Mouse (Mus musculus): ENCODE measurements around the gene Stac. TPM values are rescaled to one million over a fixed set of nuclear protein-coding genes. Genes with fewer than 3 reads are reported as not detected.

Stac gene
- total RNA-seq, 4 experiments from 2014 or later, result 3.1 to 4.0 (median 3.6) TPM

DNA sequence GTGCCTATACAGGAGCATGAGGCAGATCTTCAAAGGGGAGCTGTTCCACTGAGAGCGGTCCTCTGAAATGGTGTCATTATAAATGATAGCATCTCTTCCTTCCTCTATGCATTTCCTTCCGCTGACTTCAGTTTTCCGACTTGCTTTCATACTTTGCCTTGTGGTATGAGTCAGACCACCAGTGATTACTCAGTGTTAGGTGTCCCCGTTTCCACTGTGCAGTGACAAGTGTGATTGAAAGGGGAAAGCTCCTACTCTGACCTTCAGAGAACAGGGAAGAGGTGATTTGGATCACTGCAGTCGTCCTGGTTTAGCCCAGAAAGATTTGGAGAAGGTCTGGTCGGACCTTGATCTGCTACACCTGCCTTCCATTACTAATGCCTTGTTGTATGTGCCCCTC lies 81.4 kb downstream of the Stac start:
- DNase-seq (ENCODE audit: low spot score in 2 of 2), result no peak

DNA sequence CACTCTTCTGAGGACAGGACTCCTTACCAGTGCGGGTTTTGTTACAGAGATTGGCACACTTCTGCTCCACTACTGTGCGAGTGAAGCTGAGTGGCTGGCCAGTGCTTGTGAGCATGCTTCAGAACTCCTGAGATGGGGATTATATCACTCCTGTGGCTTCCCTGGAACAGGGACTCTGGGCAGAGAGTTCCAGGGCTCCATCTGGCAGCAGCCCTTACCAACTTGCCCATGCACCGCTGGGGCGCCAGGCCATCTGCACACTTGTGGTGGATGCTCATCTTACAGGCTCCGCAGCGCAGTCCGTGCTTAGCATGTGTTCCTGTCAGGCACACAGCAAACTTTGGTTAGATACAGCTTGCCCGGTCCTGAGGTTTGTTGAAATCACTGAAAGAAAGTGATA lies 83.5 kb downstream of the Stac start:
- no peak for DNase-seq (ENCODE audit: low spot score in 2 of 2)

DNA sequence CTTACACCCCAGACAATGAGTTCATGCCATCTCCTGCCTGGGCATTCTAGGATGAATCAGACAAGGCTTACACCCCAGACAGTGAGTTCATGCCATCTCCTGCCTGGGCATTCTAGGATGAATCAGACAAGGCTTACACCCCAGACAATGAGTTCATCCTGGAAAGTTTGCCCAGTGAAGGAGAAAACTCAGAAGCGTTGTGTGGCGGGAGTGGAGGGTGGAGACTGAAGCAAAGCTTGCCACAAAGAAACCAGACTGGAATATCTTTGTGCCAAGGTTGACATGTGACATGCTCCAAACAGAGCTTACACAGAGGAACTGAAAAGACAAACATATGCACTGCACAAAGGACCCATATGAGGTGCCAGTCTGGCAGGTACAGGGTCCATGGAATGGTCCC lies 102.6 kb downstream of the Stac start:
- DNase-seq (ENCODE audit: low spot score in 2 of 2), result no peak

DNA sequence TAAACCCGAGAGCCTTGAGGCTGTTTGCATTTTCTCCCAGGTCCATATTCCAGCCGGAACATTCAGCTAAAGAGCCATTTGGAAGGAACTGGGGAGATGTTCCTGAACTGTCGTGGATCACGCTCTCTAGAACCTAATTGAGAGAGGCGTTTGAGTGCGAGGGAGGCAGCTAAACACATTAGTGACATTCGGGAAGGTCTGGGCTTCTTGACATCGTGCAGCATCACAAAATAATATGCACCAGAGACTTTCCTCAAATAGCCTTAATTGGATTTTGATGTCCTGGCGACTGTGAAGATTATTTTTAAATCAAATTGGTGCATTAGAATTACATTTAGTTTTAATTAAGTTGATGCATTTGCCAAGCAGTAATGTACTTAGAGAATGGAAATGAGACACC lies 111.4 kb downstream of the Stac start:
- DNase-seq (ENCODE audit: low spot score in 2 of 2), result no peak

DNA sequence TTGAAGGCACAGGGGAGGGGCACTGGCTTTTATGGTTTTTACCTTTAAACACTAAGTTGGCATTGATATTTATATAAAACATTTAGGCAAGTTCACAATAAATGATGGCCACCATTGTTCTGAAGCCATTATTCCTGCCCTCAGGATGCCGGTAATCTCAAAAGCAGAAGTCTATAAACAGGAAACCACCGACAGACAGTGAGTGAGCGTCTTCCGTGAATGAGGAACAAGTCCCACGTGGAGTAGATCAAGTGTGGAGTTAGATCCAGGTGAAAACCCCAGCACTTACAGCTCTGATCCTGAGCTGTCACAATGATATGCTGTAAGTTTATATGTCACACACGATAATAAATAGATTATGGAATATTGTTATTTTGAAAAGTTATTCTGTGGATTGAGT lies 112.7 kb downstream of the Stac start:
- DNase-seq (ENCODE audit: low spot score in 2 of 2), result no peak

DNA sequence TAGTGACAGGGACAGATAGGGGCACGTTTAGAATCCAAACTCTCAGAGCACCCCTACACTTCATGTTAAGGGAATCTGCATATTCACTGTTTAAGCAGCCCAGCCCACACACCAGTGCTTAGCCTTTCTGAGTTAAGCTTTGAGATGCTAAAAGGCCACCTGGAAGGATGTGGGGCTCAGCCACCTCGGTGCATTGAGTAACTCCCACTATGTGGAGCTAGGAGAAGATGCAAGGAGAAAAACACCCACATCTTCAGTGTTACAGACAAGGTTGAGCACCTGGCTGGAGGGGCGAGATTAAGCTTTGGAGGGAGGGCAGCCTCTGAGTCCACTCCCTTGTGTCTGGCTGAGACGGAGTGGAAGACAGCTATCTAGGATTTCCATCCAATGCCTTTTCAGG lies 114.3 kb downstream of the Stac start:
- no peak for DNase-seq (ENCODE audit: low spot score in 2 of 2)

DNA sequence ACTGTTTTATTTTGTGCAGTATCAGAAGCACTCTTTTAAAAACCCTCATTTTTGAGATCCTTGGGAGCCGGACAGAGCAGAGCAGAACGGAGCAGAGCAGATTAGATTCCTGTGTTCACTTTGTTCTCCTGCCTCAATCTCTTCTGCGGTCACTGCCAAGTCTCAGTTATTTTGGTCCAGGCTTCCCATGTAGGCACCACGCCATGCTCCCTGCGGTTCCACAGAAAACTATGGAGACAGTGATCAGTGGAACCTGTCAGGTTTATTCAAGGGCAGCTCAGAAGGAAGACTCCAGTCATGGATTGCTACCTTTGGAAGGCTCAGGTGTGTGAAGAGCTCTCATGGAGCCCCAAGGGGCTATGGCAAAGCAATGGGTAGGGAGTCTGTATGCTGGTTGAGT lies 116.3 kb downstream of the Stac start:
- DNase-seq (ENCODE audit: low spot score in 2 of 2), result no peak

DNA sequence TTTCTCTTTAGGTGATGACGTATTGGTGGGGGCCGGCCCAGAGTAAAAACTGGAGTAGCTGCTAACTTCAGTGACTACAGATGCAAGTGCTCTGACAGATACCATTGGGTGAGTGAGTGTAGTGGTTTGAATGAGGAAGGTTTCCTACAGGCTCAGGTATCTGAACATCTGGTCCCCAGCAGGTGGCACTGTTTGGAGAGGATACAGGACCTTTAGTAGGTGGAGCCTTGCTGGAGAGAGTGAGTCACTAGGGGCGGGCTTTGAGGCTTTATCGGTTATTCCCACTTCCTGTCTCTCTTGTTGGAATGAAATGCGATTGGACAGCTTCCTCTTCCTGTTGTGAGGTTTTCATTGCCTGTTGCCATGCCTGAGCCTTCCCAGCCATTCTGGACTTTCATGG lies 118.5 kb downstream of the Stac start:
- DNase-seq (ENCODE audit: low spot score in 2 of 2), result no peak

DNA sequence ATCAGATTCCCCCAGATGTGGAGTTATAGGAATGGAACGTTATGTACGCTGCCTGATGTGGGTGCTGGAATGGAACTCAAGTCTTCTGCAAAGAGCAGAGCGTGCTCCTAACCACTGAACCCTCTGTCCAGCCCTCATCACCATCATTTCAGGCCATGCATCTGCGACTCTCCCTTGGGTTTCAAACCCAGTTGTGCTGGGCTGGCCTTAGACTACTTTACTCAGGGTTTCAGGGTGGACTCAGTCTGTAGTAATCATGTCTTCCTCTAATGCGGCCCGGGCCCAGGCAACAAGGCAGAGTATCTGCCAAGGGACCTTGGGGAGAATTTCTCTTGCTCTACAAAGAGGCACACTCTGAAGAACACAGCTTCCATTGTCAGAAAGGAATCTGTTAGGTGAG lies 126.0 kb downstream of the Stac start:
- no peak for DNase-seq (ENCODE audit: low spot score in 2 of 2)

DNA sequence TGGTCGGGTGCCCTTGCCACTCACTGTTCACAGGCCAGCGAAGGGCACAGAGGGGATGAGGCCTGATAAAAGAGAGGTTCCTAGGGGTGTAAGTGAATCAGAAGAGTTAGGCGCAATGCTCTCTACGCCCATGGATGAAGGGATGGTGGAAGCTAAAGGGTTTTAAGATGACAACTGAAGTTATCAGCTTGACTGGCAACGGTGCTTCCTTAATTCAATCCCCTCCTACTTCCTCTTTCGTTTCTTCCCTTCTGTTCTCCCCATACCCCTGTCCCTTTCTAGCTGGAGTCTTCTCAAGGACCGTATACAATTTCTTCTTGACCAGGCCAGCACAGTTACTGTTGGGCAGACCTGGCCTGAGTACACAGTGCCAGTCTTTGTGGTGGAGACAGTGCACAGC lies 126.9 kb downstream of the Stac start:
- DNase-seq (ENCODE audit: low spot score in 2 of 2), result no peak

DNA sequence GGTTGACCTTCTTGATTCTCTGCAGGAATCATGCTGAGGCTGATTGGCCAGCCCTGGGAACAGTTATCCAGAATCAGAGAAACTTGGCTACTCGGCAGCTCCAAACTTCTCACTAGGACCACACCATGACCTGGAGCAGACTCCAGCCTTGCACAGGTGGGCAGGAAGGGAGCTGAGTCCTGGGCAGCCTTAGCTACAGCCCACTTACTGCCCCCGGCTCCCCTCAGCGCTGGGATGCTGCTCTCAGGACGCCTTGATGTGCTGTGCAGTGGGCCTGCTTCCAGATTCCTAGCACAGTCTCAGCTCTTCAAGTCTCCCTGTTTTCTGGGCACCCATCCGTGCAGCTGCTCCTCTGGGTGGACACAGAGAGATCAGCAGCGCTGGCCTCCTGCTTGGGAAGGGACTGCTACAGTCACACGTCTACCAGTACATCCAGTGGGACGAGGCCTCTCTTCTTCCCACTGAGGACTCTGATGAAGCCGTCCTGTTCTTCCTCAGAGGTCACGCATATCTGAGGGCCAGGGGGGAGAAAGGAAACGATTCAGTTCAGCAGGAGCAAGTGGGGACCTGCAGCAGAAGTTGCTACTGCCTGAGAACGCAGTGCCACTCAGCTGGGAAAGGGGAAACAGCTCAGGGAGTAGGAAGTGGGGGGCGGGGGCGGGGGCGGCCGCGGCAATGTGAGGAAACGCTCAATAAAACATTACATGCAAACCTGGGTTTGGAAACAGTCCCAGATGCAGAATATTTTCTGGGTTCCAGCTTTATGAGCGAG lies 127.7 kb downstream of the Stac start:
- no peak for DNase-seq (ENCODE audit: low spot score in 2 of 2)

DNA sequence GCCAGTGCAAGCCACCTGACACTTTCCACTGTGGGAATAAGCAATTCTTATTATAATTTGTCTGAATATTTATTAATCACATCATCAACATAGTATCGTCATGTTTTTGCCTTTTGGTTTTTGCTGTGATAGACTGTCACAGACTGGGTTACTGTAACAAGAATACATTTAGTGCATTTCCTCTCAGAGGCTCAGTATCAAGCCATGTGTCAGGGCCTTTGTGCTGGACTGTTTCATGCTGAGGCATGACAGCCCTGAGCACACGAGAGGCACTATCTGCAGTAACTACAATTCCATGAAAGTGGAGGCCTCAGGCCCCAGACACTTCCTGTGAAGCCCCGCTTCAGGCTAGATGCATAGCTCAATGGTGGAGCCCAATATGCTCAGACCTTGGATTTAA lies 133.4 kb downstream of the Stac start:
- DNase-seq (ENCODE audit: low spot score in 2 of 2), result no peak

DNA sequence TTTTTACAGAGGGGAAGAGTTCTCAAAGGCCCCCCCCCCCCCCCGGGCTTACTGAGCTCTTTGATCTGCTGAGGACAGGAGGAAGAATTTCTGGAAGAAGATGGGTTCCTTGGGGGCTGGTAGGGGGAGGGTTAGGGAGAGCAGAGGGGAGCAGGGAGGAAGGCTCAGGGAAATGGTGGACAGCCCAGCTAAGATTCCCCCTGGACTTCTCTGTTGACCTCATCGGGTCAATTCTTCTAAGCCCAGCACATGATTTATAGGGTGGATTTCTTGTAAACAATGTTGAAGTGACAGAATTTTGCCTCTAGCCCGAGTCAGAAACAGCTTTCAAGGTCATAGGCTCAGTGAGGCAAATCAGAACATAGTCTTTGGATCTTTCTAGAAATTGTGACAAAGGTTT lies 137.3 kb downstream of the Stac start:
- no peak for DNase-seq (ENCODE audit: low spot score in 2 of 2)

DNA sequence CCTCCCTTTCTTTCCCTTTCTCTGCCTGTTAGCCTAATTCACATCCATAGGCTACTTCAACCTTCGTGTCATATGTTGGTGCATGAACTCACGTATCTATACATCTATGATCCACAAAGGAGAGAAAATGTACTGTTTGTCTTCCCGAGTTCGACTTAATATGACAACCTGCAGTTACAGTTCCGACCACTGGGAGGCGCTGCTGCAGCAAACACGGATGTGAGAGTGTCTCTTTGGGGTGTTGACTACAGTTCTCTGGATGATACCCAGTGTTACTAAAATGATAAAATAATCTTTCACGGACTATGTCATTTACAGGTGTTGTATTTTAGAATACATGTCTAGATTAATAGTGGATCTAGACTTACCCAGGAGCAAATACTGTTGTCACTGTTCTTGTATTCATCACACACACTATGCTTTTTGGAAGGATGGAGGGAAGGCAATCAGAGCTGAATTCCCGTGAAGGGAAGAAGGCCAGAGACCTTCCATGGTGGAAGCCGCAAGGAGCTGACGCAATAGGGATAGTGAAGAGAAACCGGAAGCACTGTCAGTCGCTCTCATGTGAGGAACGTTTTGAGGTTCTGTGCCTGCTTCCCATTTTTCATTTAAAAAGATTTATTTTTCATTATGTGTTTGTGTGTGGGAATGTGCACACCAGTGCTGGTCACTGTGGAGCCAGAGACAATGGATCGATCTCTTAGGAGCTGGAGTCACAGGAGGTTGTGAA lies 138.5 kb downstream of the Stac start:
- DNase-seq (ENCODE audit: low spot score in 2 of 2), result no peak

DNA sequence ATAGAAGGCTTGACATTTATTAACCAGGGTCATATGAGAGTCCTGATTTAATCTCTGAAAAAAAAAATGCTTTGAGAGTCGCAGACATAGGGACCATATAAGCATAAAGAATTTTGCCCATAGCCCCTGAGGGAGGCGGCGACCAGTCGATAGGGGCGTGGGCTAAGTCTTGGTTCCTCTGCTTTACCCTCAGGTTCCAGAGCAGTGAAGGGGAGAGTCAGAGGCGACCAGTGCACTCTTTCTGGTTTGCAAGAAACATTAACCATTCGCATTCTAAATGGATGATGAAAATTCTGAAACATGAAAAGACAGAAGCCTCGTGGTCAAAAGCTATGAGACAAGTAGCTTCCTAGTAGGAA lies 139.2 kb downstream of the Stac start:
- no peak for DNase-seq (ENCODE audit: low spot score in 2 of 2)

DNA sequence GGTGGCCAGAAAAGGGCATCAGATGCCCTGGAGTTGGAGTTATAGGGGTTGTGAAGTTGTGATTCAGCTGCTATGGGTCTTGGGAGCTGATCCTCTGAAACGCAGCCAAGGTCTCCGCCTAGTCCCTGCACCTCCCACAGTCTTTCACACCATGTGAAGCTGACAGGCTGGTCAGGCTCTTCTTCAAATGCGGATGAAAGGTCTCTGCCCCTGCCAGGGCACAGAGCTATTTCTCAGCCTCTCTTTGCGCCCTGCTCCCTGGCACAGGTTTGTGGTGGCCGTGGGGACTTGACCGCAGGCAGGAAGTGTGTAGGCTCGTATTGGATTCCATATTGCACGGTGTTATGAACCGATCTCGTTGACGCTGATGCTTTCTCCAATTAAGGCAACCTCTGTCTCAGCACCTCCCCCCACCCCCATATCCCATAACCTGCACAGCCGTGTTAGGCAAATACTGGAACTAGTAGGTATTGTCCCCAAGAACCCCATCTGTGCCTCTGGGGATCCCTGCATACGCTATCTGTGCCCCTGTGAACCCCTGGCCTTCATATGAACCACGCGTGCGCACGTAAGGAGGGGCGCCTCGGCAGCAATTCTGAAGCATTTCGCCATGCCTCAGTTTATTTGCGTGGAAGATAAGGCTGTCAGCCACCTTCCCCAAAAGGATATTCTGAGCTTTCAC lies 139.7 kb downstream of the Stac start:
- DNase-seq (ENCODE audit: low spot score in 2 of 2), result no peak

DNA sequence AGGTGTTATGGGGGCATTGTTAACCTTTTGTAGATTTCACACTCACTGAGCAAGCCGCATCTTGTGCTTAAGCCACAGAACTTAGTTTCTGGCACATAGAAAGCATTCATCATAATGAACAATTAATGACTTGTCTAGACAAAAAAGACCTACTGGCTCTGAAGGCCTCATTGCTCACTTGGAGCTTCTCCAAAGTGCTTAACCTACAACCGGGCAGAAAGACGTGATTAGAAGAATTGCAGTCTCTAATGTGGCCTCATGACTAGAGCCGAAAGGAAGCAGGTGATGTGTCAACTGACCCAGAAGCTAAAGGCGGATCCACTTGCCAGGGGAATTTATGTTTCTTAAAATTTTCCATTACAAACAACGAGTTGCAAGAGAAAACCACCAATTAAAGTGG lies 147.5 kb downstream of the Stac start:
- DNase-seq (ENCODE audit: low spot score in 2 of 2), result no peak

DNA sequence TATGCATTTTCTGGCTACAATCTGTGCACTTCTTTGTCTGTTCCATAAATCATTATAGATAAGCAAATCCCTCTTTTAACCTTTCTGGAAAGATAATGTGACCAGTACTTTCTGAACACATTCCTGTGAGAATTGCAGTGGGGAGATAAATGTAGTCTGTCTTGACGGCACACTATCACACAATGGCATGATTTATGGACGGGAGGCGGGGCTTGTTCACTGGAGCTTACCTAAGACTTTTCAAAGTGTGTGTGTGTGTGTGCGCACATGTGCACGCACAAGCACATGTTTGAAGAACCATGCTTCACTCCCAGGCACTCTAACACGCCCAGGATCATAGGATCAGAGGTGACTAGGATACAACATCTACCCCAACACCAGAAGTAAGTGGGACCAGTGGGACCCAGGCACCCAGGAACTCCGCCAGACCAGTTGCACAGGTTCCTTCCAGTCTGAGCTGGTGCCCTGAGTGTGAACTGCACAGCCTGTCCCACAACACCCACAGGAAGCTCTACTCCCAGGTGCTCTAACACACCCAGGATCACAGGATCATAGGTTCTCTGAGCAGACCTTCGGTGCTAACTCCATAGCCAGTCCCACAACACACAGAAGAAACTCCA lies 154.6 kb downstream of the Stac start:
- DNase-seq (ENCODE audit: low spot score in 2 of 2), result no peak

DNA sequence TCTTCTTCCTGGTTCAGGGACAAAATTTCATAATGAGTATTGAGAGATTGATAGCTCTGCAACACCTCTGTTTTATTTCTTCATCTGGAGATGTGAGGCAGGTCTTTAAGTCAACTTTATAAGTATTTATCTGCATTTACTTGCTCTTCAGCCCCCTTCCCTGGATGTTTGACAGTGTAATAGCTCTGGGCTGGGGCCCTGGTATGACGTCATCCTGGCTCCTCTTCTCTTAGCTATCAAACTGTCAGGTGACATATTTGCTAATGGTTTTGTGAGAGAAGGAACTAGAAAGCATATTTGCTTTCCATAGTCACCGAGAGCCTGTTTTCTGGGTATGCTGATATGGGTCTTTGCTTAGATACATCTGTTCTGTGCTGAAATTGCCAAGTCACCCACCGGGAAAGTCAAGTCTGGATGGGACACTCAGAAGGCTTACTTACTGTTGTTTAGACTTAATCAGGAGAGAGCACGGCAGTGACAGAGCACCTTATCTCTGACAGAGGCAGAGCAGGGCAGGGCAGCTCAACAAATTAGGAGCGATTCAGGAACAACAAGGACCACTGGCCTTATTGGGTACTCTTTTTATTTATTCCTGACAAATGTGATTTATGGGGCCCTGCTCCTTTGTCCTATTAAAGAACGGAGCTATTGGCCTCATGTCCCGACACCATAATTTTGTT lies 155.3 kb downstream of the Stac start:
- no peak for DNase-seq (ENCODE audit: low spot score in 2 of 2)

DNA sequence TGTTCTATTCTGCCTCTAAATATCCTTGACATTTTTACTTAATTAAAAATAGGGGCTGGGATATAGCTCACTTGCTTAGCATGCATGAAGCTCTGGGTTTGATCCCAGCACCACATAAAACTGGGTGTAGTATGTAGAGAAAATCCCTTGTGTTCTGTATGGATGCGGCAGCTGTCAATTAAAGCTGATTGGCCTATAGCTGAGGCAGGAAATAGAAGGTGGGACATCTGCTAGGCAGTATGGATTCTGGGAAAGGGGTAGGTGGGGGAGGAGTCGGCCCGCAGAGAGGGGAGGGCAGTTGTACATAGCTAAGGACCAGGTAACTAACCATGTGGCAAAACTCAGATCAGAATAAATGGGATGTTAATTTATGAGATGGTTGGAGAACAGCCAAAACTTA lies 166.3 kb downstream of the Stac start:
- DNase-seq (ENCODE audit: low spot score in 2 of 2), result no peak

DNA sequence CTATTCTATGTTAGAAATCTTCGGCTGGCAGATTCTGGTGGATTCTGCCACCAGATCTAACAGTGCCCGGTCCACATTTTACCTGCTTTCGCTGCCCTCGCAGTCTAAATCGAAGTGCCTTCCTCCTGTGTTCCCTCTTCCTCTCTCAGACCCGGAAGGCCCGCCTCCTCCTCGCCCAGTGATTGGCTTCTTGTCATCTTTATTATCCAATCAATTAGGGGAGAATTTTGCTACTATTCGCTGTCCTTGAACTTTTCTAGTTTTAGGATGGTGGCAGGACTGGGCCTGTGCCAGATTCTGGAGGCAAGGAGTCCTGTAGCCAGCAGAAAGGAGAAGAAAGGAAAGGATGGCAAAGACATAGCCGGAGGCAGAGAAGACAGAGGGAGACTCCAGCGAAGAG lies 167.0 kb downstream of the Stac start:
- no peak for DNase-seq (ENCODE audit: low spot score in 2 of 2)

DNA sequence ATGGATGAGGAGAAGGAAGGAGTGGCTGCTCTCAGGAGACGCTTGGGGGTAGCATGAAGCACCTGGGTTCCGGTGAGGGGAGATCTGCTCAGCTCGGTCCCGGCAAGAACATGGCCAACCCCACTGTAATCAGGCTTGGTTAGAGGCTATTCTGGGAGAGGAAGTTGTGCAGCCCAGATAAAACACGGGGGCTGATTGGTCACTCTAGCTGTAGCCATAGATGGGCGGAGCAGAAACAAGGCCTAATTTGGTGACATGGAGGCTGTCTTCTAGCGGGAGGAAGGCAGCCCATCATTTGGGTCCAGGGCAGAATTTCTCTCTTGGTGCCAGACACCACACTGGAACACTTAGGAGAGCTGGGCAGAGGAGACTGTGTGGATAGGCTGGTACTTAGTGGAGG lies 167.9 kb downstream of the Stac start:
- DNase-seq (ENCODE audit: low spot score in 2 of 2), result no peak
